Mouse (Mus musculus): ENCODE data around the gene Pappa.

Pappa gene

DNA sequence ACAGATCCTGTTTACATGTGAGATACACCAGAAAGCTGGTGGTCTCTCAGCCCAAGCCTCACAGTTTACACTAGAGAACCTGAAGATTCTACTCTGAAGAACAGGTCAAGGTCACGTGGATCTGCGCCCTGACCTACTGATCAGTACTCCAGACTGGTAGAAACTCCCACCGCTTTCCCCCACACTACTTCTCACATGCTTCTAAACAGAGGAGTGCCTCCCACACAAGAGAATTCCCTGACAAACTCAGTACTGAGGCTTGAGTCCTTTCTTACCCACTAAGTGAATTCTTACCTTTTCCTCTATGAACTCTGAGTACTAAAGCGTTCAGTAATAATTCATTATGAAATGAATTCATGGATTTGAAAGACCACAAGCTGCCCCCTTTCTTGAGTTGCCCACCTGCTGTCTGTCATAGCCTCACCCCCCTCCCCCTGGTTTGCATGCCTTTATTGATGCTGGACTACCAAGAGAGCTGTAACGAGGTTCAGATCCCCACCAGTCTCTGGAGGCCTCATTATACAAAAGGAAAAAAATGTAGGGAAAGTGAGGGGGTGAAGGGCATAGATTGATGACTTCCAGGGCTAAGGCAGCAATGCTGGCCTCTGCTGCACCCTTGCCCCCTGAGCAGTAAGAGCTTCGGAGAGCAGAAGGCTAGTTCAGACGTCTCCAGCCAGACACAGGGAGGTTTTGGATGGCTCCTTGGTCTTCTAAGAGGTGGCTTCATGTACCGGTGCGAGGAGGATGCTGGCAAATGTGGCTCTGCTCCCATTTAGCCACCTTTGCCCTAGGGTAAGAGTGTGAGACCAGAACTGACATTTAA is 204.7 kb downstream of the Pappa start:
- no peak for DNase-seq (ENCODE audit: low read depth)

DNA sequence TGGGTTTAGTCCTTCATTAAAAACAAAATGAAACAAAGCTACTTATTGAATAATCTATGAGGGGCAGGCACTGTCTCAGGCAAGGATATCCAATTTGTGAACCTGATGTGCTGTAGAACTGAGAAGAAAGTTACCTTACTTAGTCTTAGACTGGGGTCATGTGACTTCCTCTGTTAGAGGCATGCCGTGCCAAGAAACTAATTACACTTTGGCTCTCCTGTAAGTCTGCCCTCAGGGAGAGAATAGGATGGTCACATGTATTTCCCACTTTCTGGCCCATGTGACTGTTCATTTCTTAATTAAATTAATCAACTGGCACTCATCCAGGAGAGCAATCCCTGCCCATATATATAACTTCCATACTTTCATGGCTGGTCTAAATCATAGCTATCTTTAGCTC is 209.7 kb downstream of the Pappa start:
- no peak for DNase-seq (ENCODE audit: low read depth)

DNA sequence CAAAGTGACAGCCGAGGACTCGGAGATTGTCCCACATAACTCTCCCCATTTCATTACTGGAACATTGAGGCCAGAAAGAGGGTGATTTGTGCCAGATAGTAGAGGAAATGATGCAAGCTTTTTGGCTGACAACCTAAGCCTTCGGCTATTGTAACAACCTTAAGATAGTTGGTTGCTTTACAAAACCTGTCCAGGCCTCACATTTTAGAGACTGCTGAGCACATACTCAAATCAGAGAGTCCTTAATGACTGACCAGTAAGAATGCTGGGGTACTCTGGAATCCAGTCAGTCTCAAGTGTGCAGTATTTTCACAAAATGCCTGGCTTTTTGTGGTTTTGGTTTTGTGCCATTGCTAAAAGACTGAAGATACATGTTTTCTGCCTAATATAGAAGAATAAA is 217.8 kb downstream of the Pappa start:
- DNase-seq (ENCODE audit: low read depth) = no peak

DNA sequence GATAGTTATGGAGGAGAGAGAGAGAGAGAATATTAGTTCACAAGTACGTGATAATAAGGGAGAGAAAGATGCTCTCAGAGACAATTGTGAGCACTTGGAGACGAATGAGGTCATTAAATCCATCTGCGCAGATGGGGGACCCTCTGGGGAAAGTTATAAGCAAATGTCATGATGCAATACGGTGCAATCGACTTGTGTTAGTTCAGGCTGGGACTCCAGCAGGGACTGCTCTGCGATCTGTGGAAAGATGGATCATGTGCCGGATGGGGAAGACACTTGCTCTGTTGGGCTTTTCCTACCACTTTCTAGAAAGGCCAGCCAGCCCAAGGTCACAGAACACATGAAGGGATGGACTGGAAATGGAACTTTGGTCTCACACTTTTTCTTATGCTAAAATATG is 226.5 kb downstream of the Pappa start:
- no peak for DNase-seq (ENCODE audit: low read depth)

DNA sequence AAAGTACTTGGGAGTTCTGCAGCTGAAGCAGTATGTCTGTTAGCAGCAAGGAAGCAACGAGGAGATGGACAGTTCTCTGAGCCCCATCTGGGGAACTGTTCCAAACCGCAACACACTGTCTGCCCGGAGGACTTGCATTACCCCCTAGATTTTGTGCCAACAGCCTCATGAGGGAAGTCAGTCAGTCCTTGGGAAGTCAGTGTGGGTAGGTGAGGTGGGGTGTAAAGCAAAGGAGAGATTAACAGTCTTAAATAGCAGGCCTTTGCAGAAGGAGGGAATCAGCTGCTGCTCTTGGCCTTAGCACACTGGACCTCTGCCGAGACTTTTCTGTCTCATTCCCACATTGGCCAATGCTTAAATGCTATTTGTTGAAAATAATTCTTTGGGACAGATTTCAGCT is 230.6 kb downstream of the Pappa start:
- no peak for DNase-seq (ENCODE audit: low read depth)

DNA sequence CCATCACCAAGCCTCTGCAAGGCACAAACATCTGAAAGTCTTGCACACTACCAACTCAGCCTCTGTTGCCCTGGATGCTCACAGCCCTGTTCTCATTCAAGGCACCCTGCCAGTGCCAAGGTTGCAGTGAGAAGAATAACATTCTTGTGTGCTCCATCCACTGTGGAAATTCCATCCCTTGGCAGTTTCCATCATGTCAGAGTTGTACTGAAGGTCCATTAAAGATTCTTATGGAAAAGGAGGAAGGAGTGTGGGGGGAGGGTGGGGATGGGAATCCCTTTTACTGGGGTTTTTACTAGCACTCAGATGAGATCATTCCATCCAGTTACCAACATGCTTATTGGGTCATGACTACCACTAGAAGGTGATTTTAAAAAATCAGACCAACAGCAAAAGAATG is 243.2 kb downstream of the Pappa start:
- no peak for DNase-seq (ENCODE audit: low read depth)

DNA sequence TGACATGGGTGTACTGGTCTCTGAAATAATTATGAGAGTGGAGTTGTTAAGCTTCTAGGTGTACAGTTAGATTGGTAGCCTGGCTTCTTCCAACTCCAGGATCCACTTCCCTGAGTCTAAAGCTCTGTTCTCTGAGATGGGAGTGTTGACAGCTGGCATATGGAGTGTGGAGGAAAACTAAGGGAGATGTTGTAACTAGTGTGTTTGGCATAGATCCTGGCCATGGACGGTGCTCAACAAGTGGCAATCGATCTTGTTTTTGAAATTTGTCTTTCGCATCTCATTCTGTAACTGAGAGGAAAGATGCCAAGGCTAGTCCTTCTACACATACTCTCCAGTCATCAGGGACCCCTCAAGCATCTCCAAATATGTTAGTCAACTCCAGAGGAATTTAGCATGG is 248.8 kb downstream of the Pappa start:
- no peak for DNase-seq (ENCODE audit: low read depth)

DNA sequence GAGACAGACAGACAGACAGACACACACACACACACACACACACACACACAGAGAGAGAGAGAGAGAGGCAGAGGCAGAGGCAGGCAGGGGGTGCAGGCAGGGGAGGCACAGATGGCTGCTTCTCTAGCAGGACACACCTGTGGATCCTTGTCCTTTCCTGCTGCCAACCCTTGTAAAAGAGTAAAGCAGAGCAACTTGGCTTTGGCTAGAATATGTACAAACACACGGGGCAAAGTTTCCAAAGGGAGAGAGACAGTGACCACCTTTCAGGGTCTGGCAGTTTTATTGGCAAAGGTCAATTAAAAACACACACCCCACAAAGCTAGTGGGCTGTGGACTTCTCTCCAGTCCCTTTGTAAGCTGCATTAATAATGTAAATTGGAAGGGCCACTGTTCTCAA is 249.9 kb downstream of the Pappa start:
- no peak for DNase-seq (ENCODE audit: low read depth)

DNA sequence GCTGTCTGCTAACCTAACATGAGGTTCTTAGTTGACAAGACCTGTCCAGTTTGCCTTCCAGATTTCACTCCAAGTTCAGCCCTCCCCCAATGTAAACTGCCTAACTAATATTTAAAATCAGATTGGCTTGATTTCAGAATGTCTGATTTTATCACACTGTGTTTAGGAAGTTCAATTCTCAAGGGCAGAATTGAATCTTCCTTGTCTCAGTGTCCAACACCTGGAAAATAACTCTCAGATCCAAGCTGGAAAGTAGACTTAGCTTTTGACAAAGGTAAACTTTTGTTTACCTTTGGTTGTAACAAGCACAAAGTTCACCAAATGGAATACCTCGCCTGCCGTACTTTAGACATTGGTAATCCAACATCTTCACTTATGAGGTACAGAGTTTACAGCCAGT is 252.6 kb downstream of the Pappa start:
- DNase-seq (ENCODE audit: low read depth) = no peak

DNA sequence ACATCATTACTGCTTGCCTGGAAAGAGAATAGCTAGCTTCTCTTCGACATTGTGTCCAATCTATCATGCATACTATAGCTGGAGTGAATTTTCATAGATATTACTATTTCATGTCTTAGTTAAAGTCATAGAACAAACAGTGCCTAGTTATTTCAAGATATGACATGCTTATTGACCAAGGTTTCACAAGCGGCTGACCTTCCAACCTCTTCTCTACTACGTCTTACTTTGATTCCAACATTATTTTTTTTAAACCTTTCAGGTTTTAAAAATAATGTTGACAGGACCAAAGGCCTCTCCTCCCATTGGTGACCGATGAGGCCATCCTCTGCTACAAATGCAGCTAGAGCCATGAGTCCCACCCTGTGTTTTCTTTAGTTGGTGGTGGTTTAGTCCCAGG is 255.5 kb downstream of the Pappa start:
- no peak for DNase-seq (ENCODE audit: low read depth)

DNA sequence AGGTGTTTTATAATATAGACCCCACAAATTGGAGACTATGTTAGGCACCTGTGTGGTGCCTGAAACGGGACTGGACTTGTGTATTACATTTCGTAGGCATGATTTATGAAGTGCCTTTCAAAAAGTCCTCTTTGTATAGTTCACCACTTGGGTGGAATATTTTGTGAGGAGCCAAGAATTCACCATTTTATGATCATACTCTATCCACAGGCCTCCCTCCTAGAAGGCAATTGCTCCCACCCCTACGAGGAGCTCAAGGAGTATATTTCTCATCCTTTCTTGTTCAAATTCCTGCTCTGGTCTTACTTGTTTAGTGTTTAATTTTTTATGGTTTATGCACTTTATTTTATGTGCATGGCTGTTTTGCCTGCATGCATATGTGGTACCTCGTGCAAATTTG is 259.1 kb downstream of the Pappa start:
- no peak for DNase-seq (ENCODE audit: low read depth)

DNA sequence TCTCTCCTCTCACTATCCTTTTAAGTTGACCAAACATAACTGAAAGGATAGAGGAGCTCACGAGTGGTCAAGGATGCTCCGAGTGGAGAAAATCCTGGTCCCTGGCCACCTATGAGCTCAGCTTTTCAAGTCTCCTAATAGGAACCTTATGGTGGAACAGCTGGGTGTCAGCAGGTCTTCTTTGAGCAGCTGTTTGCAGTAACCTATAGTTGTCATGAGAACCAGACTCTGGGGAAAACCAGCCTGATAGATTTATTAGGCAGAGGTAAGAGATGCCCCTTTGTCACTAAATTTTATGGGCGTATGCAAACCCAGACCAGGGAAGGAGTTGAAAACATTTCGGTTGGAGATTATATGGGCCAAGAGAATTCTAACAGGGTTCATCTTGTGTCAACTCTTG is 267.0 kb downstream of the Pappa start:
- DNase-seq (ENCODE audit: low read depth) = no peak

DNA sequence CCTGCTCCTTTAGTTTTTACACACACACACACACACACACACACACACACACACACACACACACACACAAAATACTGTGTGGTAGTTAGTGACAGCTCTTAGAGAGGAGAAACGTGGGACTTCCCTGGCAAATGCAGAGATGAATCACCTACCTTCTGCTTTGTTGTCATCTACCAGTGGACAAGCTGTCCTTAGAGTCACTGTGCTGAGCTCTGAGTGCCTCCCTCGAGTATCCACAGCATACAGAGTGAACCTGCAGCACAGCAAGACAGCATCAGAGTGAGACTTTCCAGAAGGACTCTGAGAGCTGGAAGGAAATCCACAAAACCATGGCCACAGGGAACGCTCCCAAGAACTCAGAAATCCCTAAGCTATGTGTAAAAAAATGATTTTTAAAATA is 272.8 kb downstream of the Pappa start:
- DNase-seq (ENCODE audit: low read depth) = no peak

DNA sequence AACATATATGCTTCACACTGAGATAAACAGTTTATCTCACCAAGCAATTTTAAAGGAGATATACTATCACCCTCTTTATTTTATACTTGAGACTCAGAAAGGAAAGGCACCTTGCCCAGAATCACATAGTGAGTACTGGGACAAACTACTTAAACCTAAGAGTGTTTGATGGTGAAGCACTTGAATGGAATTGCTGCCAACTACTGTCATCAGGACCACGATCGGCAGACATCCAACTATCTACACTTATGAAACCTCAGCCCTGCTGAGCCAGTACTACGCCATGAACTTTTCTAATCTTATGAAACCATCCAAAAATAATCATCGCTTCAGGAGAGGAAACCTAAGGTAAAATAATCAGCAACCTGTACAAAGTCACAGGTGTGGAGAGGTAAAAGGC is 275.5 kb downstream of the Pappa start:
- DNase-seq (ENCODE audit: low read depth) = no peak

DNA sequence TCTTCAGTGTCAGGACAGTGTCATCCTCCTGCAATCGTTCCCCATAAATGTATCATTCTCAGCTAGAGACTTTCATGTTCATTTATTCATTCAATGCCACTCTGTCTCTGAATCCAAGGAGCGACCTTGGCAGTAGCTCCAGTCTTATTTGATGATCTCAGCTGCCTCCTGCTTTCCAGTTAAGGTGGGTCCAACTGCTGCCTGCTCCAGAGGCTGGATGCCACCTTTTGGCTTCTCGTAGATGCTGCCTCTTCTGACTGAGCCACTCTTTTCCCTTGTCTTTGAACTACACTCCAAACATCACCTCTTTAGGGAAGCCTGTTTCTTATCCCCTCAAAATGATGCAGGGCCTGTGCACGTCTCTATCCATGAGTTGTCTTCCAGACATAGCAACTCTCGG is 278.3 kb downstream of the Pappa start:
- no peak for DNase-seq (ENCODE audit: low read depth)

DNA sequence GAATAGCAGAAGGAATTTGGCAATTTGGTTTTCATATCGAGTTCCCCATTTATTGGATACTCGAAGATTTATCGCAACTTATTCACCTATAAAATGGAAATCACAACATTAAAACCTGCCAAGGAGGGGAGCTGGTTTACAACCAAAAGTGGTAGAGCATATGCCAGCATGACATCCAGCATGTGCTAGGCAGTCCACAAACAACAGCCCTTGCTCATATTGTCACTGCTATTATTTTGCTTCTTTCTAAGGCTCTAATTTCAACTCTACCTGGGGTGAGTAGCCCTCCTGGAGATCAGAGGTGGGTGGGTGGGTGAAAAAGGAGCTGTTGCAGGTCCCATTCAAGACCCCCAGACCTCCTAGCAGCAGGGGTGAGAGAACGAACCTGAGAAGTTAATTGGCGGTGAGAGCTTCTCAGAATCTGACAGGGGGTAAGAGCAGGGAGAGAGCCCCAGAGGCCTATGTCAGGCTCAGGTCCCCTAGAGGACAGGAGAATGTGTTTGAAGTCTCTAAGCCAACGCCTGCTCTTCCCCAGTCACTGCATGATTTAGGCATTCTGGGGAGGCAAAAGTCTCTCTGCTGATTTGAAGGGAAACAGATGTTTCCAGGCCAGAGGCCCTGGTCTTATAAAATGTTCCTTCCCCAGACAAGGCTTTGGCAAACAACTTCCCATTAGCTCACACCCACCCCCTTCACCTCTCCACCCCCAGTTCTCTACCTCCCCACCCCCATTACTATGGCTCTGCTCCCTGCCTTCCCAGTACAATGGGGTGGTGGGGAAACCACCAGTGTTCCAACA is 279.1 kb downstream of the Pappa start:
- DNase-seq (ENCODE audit: low read depth) = no peak

Data from naive thymus-derived CD4-positive, alpha-beta T cell, adult 2 months (primary cell).